Mouse (Mus musculus) stomach, postnatal 0 days (tissue): ENCODE measurements around the gene Prc1.

Source experiments
- CTCF ChIP-seq: IDR thresholded peaks from 2 replicates; pipeline ENCODE4 v1.5.1; 2016; ENCODE audit warnings: antibody characterized with exemption, low read depth, mild to moderate bottlenecking, moderate library complexity
- EP300 ChIP-seq: optimal IDR thresholded peaks from 2 replicates; pipeline ENCODE3; 2016; ENCODE audit warnings: antibody characterized with exemption

DNA sequence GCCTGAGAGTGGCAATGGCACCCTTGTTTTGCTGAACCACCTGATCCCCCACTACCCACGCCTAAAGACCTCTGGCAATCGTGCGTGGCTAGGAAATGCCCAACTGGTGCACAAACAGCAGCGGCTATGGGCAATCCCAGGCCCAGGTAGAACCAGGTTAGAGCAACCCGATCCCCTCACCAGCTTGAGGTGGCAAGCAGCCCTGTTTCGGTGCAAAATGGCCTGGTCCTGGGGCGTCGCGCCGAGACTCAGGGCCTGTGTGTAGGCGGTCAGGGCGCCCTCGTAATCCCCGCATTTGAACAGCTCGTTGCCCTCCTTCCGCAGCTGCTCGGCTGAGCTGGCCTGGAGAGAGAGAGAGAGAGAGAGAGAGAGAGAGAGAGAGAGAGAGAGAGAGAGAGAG is 45.1 kb downstream of the Prc1 start:
- TF ChIP-seq CTCF (no peak), EP300 (no peak)
